Mouse (Mus musculus) fat pad, adult 2 months (tissue): ENCODE results near the gene Stk17b.
A peak's percentile ranks its signal among the peaks of the same experiment; 100 is the strongest.
"Not testable (repeated sequence)": the region's sequence is repeated elsewhere in the genome, so short reads cannot be mapped to it uniquely, and the experiment has no call there.

Experiments used
- DNase-seq: peaks from one replicate; pipeline ENCODE4 v3.0.0-alpha.2; 2011; ENCODE audit warnings: low read depth, low spot score; ENCODE audit errors: extremely low read depth

Stk17b gene

GRCm38 (mm10) chr1:53736583-53736982, 48.4 kb downstream of the Stk17b start:
- DNase-seq, result no peak

DNA sequence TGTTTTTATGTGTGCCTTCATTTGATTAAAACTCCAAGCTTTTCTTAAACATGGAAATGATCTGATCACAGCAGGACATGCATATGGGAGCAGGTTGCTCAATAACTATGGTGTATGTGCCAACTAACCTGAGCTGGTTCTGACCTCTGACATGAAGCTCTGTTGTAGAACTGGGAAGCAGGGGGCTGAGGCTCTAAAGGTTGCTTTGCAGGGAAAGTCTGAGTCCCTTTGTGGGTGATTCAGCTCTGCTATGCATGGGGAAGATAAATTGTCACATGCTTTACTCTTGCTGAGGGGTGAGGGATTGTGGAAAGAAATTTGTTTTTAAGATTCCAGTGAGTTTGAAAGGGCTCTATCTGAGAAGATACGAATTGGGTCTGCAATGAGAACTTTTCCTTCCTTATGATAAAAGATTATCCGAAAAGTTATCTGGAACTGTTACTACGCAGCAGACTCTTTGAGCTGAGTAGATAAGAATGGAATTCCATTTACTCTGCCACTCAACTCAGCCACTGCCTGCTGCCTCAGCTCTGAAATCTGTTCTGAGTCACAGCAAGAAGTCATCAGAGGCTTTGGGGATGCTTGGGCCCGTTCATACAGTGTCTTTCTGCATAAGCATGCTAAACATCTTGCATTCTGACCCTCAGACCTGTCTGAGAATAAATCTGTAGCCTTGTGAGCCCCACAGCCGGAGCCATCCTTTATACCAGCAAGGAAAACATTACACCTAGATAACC, 56.4 kb downstream of the Stk17b start:
- no peak for DNase-seq

- no peak for DNase-seq
These were observed 58.1 kb downstream of the Stk17b start for GRCm38 (mm10) chr1:53726883-53727282.

- no peak for DNase-seq
These were observed 63.7 kb downstream of the Stk17b start for GRCm38 (mm10) chr1:53721353-53721752.

GRCm38 (mm10) chr1:53720601-53721351, 64.2 kb downstream of the Stk17b start:
- DNase-seq, result no peak

DNA sequence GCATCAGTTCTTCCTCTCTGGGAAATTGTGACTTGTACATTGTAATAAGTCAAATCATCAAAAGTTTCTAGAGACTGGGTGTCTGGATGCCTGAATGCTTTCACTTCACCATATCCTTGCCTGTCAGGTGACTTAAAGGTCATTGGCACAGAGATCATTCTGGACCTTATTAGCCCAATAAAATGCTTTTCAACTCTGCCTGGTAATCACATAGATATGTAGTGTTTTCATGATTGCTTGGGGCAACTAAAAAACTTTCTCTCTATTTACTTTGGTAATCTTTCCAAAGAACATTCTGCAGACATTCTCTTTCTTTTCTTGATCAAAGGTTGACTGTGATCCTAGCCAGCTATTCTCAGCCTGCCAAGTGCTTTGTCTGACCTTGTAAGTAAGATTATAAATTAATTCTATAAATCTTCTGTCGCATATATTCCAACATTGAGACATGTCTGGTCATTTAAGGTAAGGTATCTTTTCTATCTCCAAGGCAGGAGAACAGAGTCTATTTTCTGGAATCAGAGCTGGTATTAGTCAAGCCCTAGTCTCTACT, 69.0 kb downstream of the Stk17b start:
- peak; percentile 71 for DNase-seq

GRCm38 (mm10) chr1:53715446-53715845, 69.6 kb downstream of the Stk17b start:
- no peak for DNase-seq

DNA sequence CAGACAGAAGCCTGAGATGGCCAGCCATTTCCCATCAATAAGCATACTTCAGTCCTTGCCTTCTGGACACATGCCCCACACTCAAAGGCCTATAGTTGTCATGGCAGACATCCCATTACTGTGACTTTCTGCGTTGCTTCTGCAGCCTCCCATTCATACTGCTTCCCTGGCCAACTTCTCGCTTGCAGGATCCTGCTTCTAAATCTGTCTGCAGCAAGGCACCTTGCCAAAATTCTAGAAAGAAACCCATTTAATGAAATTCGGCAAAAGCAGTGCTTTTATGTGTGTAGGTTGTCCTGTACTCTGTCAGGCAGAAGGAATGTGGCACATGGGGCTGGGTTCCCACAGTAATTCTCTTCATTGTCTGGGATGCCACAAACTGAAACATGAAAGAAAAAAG, 71.6 kb downstream of the Stk17b start:
- DNase-seq, result not testable (repeated sequence)

- no peak for DNase-seq
These were observed 74.0 kb downstream of the Stk17b start for GRCm38 (mm10) chr1:53711069-53711468.

DNA sequence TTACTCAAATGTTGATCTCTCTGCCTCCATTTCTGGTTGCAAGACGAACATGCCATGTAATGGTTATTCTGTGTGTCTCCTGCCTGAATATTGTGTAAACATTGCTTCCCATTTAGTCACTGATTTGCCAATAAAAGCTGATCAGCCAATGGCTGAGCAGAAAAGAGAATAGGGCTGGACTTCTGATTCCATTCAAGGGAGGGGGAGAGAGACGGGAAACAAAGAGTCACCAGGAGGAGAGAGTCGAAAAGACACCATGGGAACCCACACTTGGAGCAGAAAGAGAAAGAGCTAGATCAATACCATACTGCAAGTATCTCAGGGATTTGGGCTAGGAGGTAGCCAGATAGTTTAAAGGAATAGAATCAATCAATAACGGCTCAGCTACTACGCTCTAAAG, 75.4 kb downstream of the Stk17b start:
- DNase-seq, result not testable (repeated sequence)

GRCm38 (mm10) chr1:53706431-53707361, 78.3 kb downstream of the Stk17b start, which contains the start of gene Dnah7a:
Gene Dnah7a (minus strand): TSS chr1:53706784.
- DNase-seq, result no peak
